Mouse (Mus musculus) liver, embryonic 14.5 days (tissue): ENCODE results near the gene Mlkl.

Experiments used
- CTCF ChIP-seq: IDR thresholded peaks from 2 replicates; pipeline ENCODE4 v1.5.1; 2016; ENCODE audit warnings: antibody characterized with exemption, low read depth, control low read depth
- EP300 ChIP-seq: IDR thresholded peaks from 2 replicates; pipeline ENCODE4 v1.6.1; 2016; ENCODE audit warnings: antibody characterized with exemption, low read depth

DNA sequence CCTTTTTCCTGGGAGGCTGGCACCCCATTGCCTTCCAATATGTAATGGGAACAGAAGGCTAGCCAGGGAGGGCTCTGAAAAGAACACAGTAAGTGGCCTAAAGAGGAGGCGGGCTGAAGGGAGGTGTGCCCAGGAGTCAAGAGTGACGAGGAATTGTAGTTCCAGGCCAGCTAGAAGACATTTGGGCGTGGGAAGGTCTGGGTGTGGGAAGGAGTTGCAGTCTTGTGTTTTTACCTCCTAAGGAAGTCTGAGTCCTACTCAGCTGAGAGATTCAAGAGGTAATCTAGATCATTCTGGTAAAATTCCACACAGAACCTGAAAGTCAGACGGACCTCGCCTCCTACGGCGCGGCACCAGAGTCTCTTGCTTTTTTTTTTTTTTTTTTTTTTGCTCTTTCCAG lies 25.5 kb upstream of the Mlkl start:
- TF ChIP-seq CTCF, result no peak
- TF ChIP-seq EP300, result no peak
